Mouse (Mus musculus): ENCODE data around the gene Sult3a1. TPM values are rescaled to one million over a fixed set of nuclear protein-coding genes. Genes with fewer than 3 reads are reported as not detected.

Sult3a1 gene
- polyA plus RNA-seq, 1 experiment from 2014 or later = not detected

Other genes starting within 250 kb of the Sult3a1 start
- not detected in 3 replicates for gene Clvs2, start 233.0 kb upstream of the Sult3a1 start, polyA plus RNA-seq (2018)
- not detected in 3 replicates for gene Sult3a2, start 71.0 kb upstream of the Sult3a1 start, polyA plus RNA-seq (2018)
- gene Rsph4a, start 47.4 kb downstream of the Sult3a1 start, polyA plus RNA-seq (2018) = not detected in 3 replicates
- gene Zup1, start 93.5 kb downstream of the Sult3a1 start, polyA plus RNA-seq (2018) = 17.3 to 42.8 TPM (median 20.3 TPM) in 3 replicates
- gene Rwdd1, start 161.9 kb downstream of the Sult3a1 start, polyA plus RNA-seq (2018) = 67.1 to 157 TPM (median 111 TPM) in 3 replicates
- gene Trappc3l, start 179.9 kb downstream of the Sult3a1 start, polyA plus RNA-seq (2018) = not detected in 3 replicates
- not detected in 3 replicates for gene Calhm4, start 186.6 kb downstream of the Sult3a1 start, polyA plus RNA-seq (2018)
- 0.07 to 0.09 TPM in 2 of 3 replicates, not detected in the other for gene Calhm5, start 238.8 kb downstream of the Sult3a1 start, polyA plus RNA-seq (2018)

All from macrophage (primary cell).